Mouse (Mus musculus): ENCODE measurements around the gene Cyp2u1.

- TF ChIP-seq EP300 (IDR thresholded peaks at IDR 0.05): no peak
- TF ChIP-seq CTCF (IDR thresholded peaks at IDR 0.05): no peak
Measured at GRCm38 (mm10) chr3:131327189-131327588, 24.2 kb upstream of the Cyp2u1 start.

All from lung, postnatal 0 days (tissue).